Mouse (Mus musculus) liver, embryonic 14.5 days (tissue): Measurements from ENCODE around the gene Pias1. TPM values are rescaled to one million over a fixed set of nuclear protein-coding genes. Genes with fewer than 3 reads are reported as not detected.

Experiments
- ATAC-seq: fragments of 200-750 bp; cut with Nextera tagmentation; 2 replicates; pipeline ENCODE4 v1.8.0; 2017; ENCODE audit warnings: moderate number of reproducible peaks, mild to moderate bottlenecking, moderate library complexity; ENCODE audit not compliant: insufficient read depth
- DNase-seq, 3 experiments: peaks; one replicate each; pipeline ENCODE4 v3.0.0-alpha.2; 2012 to 2013; ENCODE audit warnings: low read depth in 3 of 3, low spot score in 3 of 3
- H3K27ac ChIP-seq: fragments of 300-500 bp; sonication (generic); 2 replicates; pipeline ENCODE4 v1.5.1; 2014; ENCODE audit warnings: moderate library complexity, mild to moderate bottlenecking, control low read depth, inconsistent platforms
- H3K27me3 ChIP-seq: fragments of 300-500 bp; sonication (generic); 2 replicates; pipeline ENCODE4 v1.6.1; 2014; ENCODE audit warnings: mild to moderate bottlenecking, low read length, moderate library complexity; ENCODE audit not compliant: control insufficient read depth, insufficient read depth
- H3K36me3 ChIP-seq: fragments of 300-500 bp; sonication (generic); replicated peaks from 2 replicates; pipeline ENCODE4 v1.6.1; 2014; ENCODE audit warnings: low read depth; ENCODE audit not compliant: control insufficient read depth, insufficient read depth
- H3K4me1 ChIP-seq, 2 experiments: fragments of 200-500 bp in 1 of 2; fragments of 300-500 bp in 1 of 2; sonication (generic) in 1 of 2; replicated peaks; 2 replicates each; pipeline ENCODE4 v1.6.1; 2012 to 2014; ENCODE audit warnings: antibody characterized with exemption in 1 of 2, inconsistent platforms in 1 of 2, low read length in 1 of 2; ENCODE audit not compliant: control insufficient read depth in 2 of 2, insufficient read depth in 2 of 2
- H3K4me2 ChIP-seq: fragments of 300-500 bp; sonication (generic); 2 replicates; pipeline ENCODE4 v1.6.1; 2014; ENCODE audit warnings: low read depth, mild to moderate bottlenecking, control low read depth, moderate library complexity
- H3K4me3 ChIP-seq, 2 experiments: fragments of 200-500 bp in 1 of 2; fragments of 300-500 bp in 1 of 2; sonication (generic) in 1 of 2; 2 replicates each; pipeline ENCODE4 v1.5.1; 2012 to 2014; ENCODE audit warnings: low read depth in 2 of 2, low read length in 2 of 2, mild to moderate bottlenecking in 2 of 2, control low read depth in 1 of 2, inconsistent platforms in 1 of 2, moderate library complexity in 1 of 2; ENCODE audit not compliant: insufficient read depth in 1 of 2
- H3K9ac ChIP-seq: fragments of 300-500 bp; sonication (generic); replicated peaks from 2 replicates; pipeline ENCODE4 v1.6.1; 2014; ENCODE audit warnings: mild to moderate bottlenecking, control low read depth, moderate library complexity
- H3K9me3 ChIP-seq: fragments of 300-500 bp; sonication (generic); 2 replicates; pipeline ENCODE4 v1.6.1; 2016; ENCODE audit warnings: low read length, mixed read lengths; ENCODE audit not compliant: control insufficient read depth
- CTCF ChIP-seq: IDR thresholded peaks from 2 replicates; pipeline ENCODE4 v1.5.1; 2016; ENCODE audit warnings: antibody characterized with exemption, low read depth, control low read depth
- EP300 ChIP-seq: IDR thresholded peaks from 2 replicates; pipeline ENCODE4 v1.6.1; 2016; ENCODE audit warnings: antibody characterized with exemption, low read depth
- WGBS: fragments of 180-500 bp; shearing (Covaris S2); extraction: QIAGEN DNeasy Blood & Tissue Kit; methylation state at CpG from one replicate; pipeline ENCODE4 v1.1.7; 2014; ENCODE audit not compliant: insufficient replicate concordance; 5-methylcytosine and 5-hydroxymethylcytosine counted together
- polyA plus RNA-seq, 2 experiments: library from polyadenylated mRNA; depleted of rRNA in 1 of 2; stranded (reverse) in 1 of 2; unstranded in 1 of 2; fragments of >200 nt; fragmentation: Nextera tagmentation in 1 of 2; extraction: Ambion mirVana in 1 of 2; gene quantifications; 2 replicates each; pipeline versions ENCODE4 v1.2.1 to v1.2.3; 2012 to 2014

The Pias1 gene
- polyA plus RNA-seq, 2 experiments: 9.5 to 22.0 TPM

GRCm38 (mm10) chr9:62838506-62839171, 149.1 kb downstream of the Pias1 start, which contains the start of gene Cln6:
Cln6 (plus strand) TSS chr9:62838785.
- H3K9ac ChIP-seq: peak within 1 kb of the TSS; percentile 77
- peak within 1 kb of the TSS; percentile 67 for H3K4me2 ChIP-seq
- peak within 1 kb of the TSS; percentile 58 for H3K27ac ChIP-seq
- H3K4me3 ChIP-seq: peak within 1 kb of the TSS; percentile 72 to 86
- TF ChIP-seq CTCF: no peak
- no peaks in the 10 kb centered on the region for H3K9me3 ChIP-seq
- peaks cover 10 to 17% of the 10 kb centered on the region in 2 experiments for H3K4me1 ChIP-seq
- peak; percentile 94 for ATAC-seq
- no peaks in the 10 kb centered on the region for H3K36me3 ChIP-seq
- DNase-seq: peak; percentile 83 to 85 (median 84)
- no peaks in the 10 kb centered on the region for H3K27me3 ChIP-seq
- WGBS: under 1% methylated on average over 42 of the region's 48 CpGs

- H3K4me1 ChIP-seq: peaks cover 10 to 17% of the 10 kb centered on the region in 2 experiments
- no peak for TF ChIP-seq EP300
- no peak for TF ChIP-seq CTCF
- peak overlapping the region; percentile 77 for H3K9ac ChIP-seq
- peak overlapping the region; percentile 67 for H3K4me2 ChIP-seq
- H3K36me3 ChIP-seq: no peaks in the 10 kb centered on the region
- peak overlapping the region; percentile 56 for H3K27ac ChIP-seq
- no peaks in the 10 kb centered on the region for H3K27me3 ChIP-seq
- DNase-seq (no peak), ATAC-seq (no peak)
- H3K4me3 ChIP-seq: peak overlapping the region; percentile 72 to 86
- H3K9me3 ChIP-seq: no peaks in the 10 kb centered on the region
- 5% methylated on average over 8 of the region's 8 CpGs for WGBS
Measured at GRCm38 (mm10) chr9:62838146-62838505, 149.6 kb downstream of the Pias1 start.

GRCm38 (mm10) chr9:62837611-62838010, 150.1 kb downstream of the Pias1 start:
- Histone ChIP-seq H3K4me3 (peak overlapping the region in 1 of 2 experiments; percentile 86; a peak in 1 of 4 replicates), H3K27me3 (no peaks in the 10 kb centered on the region), H3K36me3 (no peaks in the 10 kb centered on the region), H3K9ac (no peak overlapping the region), H3K27ac (peak overlapping the region; percentile 56; the same call in 1 of the 2 replicates), H3K4me1 (peaks cover 10 to 17% of the 10 kb centered on the region in 2 experiments), H3K4me2 (peak overlapping the region; percentile 67), H3K9me3 (no peaks in the 10 kb centered on the region)
- no peak for DNase-seq
- no peak for ATAC-seq
- WGBS: 54% methylated on average over 3 of the region's 3 CpGs
- TF ChIP-seq CTCF: no peak
- TF ChIP-seq EP300: no peak

GRCm38 (mm10) chr9:62835705-62836446, 151.8 kb downstream of the Pias1 start:
- Histone ChIP-seq H3K27me3 (no peaks in the 10 kb centered on the region), H3K4me2 (no peak overlapping the region), H3K4me3 (no peak overlapping the region), H3K27ac (no peak overlapping the region), H3K9ac (no peak overlapping the region), H3K9me3 (no peaks in the 10 kb centered on the region), H3K36me3 (no peaks in the 10 kb centered on the region), H3K4me1 (peaks cover 10 to 17% of the 10 kb centered on the region in 2 experiments)
- TF ChIP-seq CTCF: 0 out of 2 replicates have a peak, but pooled peaks have one; percentile 9
- TF ChIP-seq EP300: no peak
- DNase-seq: no peak
- ATAC-seq: no peak
- 45% methylated on average over 4 of the region's 4 CpGs for WGBS

GRCm38 (mm10) chr9:62834906-62835305, 152.8 kb downstream of the Pias1 start:
- Histone ChIP-seq H3K36me3 (no peaks in the 10 kb centered on the region), H3K9ac (no peak overlapping the region), H3K9me3 (no peaks in the 10 kb centered on the region), H3K27me3 (no peaks in the 10 kb centered on the region), H3K27ac (no peak overlapping the region), H3K4me1 (peaks cover 10 to 14% of the 10 kb centered on the region in 2 experiments), H3K4me2 (no peak overlapping the region), H3K4me3 (no peak overlapping the region)
- TF ChIP-seq CTCF: no peak
- no peak for TF ChIP-seq EP300
- DNase-seq: no peak
- no peak for ATAC-seq
- WGBS: 64% methylated on average over 5 of the region's 5 CpGs
